Mouse (Mus musculus) spleen, postnatal 4 days (tissue): ENCODE measurements at regions not wholly inside any gene's neighbourhood (a gene's known extent, or its start where the extent isn't known, plus 50 kb on each side); places are given as distances from the start of the nearest gene placed in this dataset.

ENCODE experiments used
- DNase-seq, 2 experiments: peaks; one replicate each; pipeline ENCODE4 v3.0.0; 2022; ENCODE audit warnings: low spot score in 2 of 2

GRCm38 (mm10) chr7:110679916-110680315 is 52.5 kb downstream of the Adm start:
- no peak for DNase-seq

GRCm38 (mm10) chr7:110682911-110683310 is 55.5 kb downstream of the Adm start:
- no peak for DNase-seq

- DNase-seq: peak; percentile 66 to 77
Measured at GRCm38 (mm10) chr7:110688884-110689681, 61.6 kb downstream of the Adm start.

- DNase-seq: no peak
Measured at GRCm38 (mm10) chr7:110690241-110690640, 62.8 kb downstream of the Adm start.

GRCm38 (mm10) chr7:110690856-110691255 is 63.4 kb downstream of the Adm start:
- DNase-seq: no peak

GRCm38 (mm10) chr7:110694262-110694661 is 66.8 kb downstream of the Adm start:
- DNase-seq: no peak

- no peak for DNase-seq
Measured at GRCm38 (mm10) chr7:110695729-110696128, 68.3 kb downstream of the Adm start.

GRCm38 (mm10) chr7:110698211-110699153 is 69.5 kb upstream of the Ampd3 start:
- no peak for DNase-seq

GRCm38 (mm10) chr7:110699596-110699995 is 68.4 kb upstream of the Ampd3 start:
- no peak for DNase-seq

- no peak for DNase-seq
Measured at GRCm38 (mm10) chr7:110701681-110702413, 66.2 kb upstream of the Ampd3 start.

- DNase-seq: no peak
Measured at GRCm38 (mm10) chr7:110702414-110702783, 65.6 kb upstream of the Ampd3 start.

GRCm38 (mm10) chr7:110705311-110706000 is 62.5 kb upstream of the Ampd3 start:
- DNase-seq: no peak

GRCm38 (mm10) chr7:110706001-110706695 is 61.9 kb upstream of the Ampd3 start:
- DNase-seq: no peak

- DNase-seq: no peak
Measured at GRCm38 (mm10) chr7:110706696-110707087, 61.3 kb upstream of the Ampd3 start.

- DNase-seq: no peak
Measured at GRCm38 (mm10) chr7:110708116-110708515, 59.9 kb upstream of the Ampd3 start.

- no peak for DNase-seq
Measured at GRCm38 (mm10) chr7:110708781-110709180, 59.2 kb upstream of the Ampd3 start.

GRCm38 (mm10) chr7:110709606-110710005 is 58.4 kb upstream of the Ampd3 start:
- DNase-seq: no peak

- no peak for DNase-seq
Measured at GRCm38 (mm10) chr7:110710256-110710962, 57.6 kb upstream of the Ampd3 start.

- no peak for DNase-seq
Measured at GRCm38 (mm10) chr7:110713661-110714060, 54.3 kb upstream of the Ampd3 start.

- DNase-seq: no peak
Measured at GRCm38 (mm10) chr7:110715110-110715509, 52.9 kb upstream of the Ampd3 start.
